Mouse (Mus musculus) retina, postnatal 1 day (tissue): Measurements from ENCODE around the gene Kif3c.

Source experiments
- DNase-seq: peaks from one replicate; pipeline ENCODE4 v3.0.0-alpha.2; 2012

The Kif3c gene

GRCm38 (mm10) chr12:3425375-3426341 is 60.7 kb downstream of the Kif3c start:
- DNase-seq: peak; percentile 50

DNA sequence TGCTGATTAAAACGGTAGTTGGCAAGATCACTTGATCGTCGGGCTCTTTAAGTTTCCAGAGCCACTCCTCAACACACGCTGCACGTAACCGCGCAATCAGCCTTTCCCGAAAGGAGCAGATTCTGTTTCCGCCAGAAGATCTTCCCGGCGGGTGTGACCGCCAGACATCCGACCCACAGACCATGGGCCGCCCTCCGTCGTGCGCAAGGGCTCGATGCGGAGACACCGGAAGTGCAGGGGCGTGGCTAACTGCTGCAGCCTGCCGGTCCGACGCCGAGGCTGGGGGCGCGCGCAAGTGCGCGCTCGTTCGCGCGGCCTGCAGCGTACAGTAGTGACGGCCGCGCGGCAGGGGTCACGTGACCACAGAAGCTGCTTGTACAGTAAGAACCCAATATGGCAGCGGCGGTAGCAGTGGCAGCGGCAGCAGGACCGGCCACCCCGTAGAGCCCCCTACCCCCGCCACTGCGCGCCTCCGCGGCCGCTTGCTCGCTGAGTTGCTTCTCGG is 61.6 kb downstream of the Kif3c start, which contains the start of gene Asxl2:
Gene Asxl2 (plus strand): TSS at position 328 of the 505 bp plus-strand sequence.
- peak; percentile 99 for DNase-seq

DNA sequence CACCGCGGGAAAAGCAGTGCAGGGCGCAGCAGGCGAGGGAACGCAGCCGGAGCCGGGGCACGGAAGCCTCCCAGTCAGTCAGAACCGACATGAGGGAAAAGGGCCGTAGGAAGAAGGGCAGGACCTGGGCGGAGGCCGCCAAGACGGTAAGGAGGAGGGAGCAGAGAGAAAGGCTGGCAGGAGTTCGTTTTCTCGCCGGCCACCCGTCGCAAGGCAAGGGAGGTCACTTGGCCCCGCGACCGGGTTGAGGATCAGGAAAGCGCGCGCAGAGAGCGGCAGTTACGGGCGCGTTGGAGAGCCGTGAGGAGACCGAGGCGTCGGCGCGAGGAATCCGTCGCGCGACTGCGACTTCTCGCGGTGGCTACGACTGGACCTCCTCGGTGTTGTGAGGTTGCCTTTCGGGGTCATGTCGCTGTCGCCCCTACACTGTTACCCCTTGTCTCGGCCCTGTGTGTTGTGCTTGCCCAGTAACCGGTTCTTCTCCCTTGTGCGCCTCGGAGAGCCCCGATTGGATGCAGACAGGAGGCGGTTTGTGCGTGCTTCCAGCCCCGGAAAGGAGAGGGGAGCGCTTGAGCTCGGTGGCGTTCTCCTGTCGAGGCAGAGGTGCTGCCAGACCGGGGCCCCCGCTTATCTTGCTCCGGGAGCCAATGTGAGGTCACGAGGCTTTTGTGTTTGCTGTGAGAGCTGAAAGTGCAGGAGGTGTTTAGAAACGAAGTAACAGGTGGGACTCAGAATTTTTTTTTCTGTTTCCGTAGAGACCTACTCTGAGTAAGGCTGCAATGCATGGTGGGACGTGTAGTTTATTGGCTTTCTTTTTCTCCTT is 62.3 kb downstream of the Kif3c start:
- DNase-seq: peak; percentile 77

DNA sequence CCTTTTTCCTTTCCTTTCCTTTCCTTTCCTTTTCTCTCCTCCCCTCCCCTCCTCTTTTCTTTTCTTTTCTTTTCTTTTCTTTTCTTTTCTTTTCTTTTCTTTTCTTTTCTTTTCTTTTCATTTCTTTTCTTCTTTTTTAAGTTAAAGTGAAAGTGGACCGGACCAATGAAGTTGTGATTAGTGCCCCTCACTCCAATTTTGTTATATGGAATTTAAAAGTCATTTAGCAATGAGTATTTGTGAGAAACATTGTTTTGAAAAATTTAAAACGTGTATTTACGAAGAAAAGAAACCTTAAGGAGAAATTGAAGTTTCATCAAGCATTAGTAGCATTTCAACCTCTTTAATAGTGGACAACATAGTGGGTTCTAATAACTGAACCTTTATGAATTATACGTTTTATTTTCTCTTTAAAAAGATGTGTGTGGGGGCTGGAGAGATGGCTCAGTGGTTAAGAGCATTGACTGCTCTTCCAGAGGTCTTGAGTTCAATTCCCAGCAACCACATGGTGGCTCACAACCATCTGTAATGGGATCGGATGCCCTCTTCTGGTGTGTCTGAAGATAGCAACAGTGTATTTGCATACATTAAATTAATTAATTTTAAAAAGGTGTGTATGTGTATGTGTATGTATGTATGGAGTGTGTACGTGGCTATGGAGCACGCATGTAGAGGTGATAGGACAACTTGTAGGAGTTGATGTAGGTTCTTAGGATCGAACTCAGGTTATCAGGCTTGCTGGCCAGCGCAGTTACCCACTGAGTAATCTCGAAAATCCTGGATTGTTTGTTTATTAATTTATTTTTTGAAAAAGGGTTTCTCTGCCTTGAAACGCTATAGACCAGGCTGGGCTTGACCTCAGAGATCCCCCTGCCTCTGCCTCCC is 63.2 kb downstream of the Kif3c start:
- DNase-seq: no peak

- DNase-seq: no peak
Measured at GRCm38 (mm10) chr12:3429681-3430442, 64.9 kb downstream of the Kif3c start.

- DNase-seq: no peak
Measured at GRCm38 (mm10) chr12:3430443-3430753, 65.5 kb downstream of the Kif3c start.

DNA sequence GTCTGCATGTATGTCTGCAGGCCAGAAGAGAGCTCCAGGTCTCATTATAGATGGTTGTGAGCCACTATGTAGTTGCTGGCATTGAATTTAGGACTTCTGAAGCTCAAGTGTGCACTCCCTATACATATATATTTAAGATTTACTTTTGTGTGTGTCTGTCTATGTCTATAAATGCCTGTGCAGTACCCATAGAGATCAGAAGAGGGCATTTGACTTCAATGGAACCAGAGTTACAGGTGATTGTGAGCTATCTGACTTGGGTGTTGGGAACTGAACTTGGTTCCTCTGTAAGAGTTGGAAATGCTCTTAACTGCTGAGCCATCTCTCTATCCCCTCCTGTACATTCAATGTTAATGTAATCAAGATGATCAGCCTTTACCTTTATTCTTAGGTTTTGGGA is 66.1 kb downstream of the Kif3c start:
- no peak for DNase-seq

GRCm38 (mm10) chr12:3433736-3434135 is 68.8 kb downstream of the Kif3c start:
- no peak for DNase-seq

GRCm38 (mm10) chr12:3436446-3436845 is 71.5 kb downstream of the Kif3c start:
- DNase-seq: no peak

GRCm38 (mm10) chr12:3437815-3438214 is 72.9 kb downstream of the Kif3c start:
- peak; percentile 8 for DNase-seq

- no peak for DNase-seq
Measured at GRCm38 (mm10) chr12:3440916-3441315, 76.0 kb downstream of the Kif3c start.

DNA sequence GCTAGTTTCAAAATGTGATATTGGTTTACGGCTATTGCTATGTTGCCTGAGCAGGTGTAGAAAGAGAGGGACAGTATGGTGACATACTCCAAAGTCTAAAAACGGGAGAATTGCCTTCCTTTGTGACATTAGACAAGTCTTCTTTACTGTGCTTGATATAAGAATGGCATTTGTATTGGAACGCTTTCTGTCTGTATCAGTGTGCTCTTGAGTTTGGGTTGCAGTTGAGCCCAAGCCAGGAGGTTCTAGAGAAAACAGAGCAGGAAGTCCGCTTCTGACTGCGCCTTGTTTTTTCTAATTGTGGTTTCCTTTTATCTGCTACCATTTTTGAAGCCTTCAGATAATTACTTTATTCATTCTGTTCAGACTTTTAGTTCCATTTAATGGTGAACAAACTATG is 76.4 kb downstream of the Kif3c start:
- no peak for DNase-seq

DNA sequence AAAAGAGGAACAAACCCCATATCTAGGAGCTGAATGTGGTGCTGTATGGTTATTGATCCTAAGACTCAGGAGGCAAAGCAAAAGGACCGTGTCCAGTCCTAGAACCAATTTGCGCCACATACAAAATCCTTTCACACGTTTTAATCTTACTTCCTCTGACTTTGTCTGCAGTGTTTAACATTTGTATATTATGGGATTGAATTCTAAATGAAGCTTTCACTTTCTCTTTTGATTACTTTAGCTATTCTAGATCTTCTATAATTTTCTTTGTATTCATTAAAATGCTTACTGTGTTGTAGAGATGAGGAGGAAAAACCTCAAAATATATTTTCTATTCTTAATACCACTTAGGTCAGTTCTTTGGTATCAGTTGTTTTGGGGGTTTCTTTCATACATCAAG is 88.6 kb downstream of the Kif3c start:
- DNase-seq: no peak
